Mouse (Mus musculus) testis, adult 2 months (tissue): ENCODE measurements around the gene Asic2.

Experiments
- CTCF ChIP-seq: fragments of 200-500 bp; IDR thresholded peaks from 2 replicates; pipeline ENCODE4 v1.5.1; 2012; ENCODE audit warnings: low read depth, mild to moderate bottlenecking, inconsistent platforms, low read length, moderate library complexity; ENCODE audit not compliant: control insufficient read depth, insufficient read depth, insufficient replicate concordance
- POLR2A ChIP-seq: fragments of 200-500 bp; IDR thresholded peaks from 2 replicates; pipeline ENCODE4 v1.6.1; 2012; ENCODE audit warnings: low read depth, mild to moderate bottlenecking, inconsistent platforms, low read length, moderate library complexity; ENCODE audit not compliant: control insufficient read depth

- TF ChIP-seq CTCF: no peak
- TF ChIP-seq POLR2A: no peak
Measured at GRCm38 (mm10) chr11:81092161-81092560, 876.1 kb downstream of the Asic2 start.
